Mouse (Mus musculus) adrenal gland, postnatal 4 days (tissue): ENCODE results near the gene Sell. TPM values are rescaled to one million over a fixed set of nuclear protein-coding genes. Genes with fewer than 3 reads are reported as not detected.

Source experiments
- DNase-seq, 2 experiments: peaks; one replicate each; pipeline ENCODE4 v3.0.0; 2021 to 2022; ENCODE audit warnings: low spot score in 2 of 2, mixed read lengths in 2 of 2
- total RNA-seq, 2 experiments: library from RNA; stranded (reverse); gene quantifications; 2 replicates each; pipeline ENCODE4 v1.2.3; 2021

The Sell gene
- total RNA-seq, 2 experiments from 2014 or later, result 1.1 to 1.7 TPM

DNA sequence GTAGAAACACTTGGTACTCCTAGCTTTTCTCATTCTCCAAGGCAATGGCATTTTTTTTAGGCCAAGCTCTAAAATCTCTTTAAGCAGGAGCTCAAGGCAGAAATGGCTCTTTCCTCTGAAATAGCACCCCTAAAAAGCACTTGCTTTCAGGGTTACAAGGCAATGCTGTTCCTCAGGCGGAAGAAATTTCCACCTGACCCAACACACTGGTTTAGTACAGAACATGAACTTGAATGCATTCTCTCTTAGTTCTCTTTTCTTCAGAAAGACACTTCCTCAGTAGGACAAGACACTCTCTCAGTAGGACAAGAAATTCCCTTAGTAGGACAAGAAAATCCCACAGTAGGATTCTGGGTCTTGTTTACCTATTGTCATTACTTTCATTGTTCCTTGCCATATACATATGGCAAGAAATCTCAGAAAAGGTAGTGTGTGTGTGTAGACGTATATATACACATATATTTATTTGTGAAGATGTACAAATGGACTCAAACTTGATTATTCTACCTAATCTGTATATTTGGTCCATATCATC lies 12.9 kb downstream of the Sell start:
- no peak for DNase-seq

DNA sequence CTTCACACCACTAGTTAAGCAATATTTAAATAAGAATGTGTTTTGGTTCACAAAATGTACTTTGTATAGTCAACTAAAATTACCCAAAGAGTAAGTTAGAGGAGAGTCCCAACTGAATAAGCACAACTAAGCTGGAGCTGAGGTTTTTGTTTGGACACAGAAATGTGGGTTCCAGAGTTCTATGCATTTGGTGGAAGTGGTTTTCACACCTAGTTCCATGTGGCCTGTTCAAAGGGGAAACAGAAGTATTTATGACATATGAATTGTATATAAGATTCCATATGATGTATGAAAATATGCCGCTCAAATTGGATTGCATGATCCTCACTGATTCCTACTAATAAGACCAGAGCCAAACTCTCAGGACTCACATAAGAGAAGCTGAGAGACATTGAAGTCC lies 13.6 kb downstream of the Sell start:
- no peak for DNase-seq

DNA sequence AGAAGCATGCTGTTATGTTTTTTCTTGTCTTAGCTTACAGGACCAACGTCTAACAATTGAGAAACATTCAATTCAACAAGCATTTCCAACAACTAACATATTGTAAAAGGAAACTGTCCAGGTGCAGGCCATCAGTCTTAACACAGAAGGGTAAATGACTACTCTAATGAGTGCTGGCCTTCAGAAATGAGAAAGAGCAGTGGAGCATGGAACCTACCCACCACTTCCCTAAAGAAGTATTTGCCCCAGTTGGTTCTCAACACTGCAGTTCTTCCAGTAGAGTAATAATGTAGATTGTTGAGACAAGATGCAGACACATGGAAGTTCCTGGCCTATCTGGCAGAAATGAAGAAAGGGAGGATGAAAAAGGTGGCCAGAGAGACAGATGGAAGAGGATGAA lies 14.7 kb downstream of the Sell start:
- DNase-seq, result no peak

DNA sequence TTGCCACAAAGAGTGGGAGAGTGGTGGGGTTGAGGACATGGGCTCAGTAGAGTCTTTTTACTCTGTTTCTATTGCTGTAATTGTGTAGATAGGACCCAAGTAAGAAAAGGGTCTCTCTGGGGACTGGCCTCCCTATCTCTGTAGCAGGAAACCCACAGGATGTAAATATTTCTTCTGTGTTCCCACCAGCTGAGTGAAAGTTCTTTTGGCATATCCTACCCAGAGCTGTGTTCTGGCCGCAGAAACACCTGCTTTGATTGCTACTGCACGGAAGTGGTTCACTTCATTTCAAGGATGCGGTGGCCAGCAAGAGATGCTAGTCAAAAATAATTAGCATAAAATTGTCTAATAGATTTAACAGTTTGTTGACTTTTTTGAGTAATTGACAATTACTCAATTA lies 15.2 kb downstream of the Sell start:
- DNase-seq, result no peak

DNA sequence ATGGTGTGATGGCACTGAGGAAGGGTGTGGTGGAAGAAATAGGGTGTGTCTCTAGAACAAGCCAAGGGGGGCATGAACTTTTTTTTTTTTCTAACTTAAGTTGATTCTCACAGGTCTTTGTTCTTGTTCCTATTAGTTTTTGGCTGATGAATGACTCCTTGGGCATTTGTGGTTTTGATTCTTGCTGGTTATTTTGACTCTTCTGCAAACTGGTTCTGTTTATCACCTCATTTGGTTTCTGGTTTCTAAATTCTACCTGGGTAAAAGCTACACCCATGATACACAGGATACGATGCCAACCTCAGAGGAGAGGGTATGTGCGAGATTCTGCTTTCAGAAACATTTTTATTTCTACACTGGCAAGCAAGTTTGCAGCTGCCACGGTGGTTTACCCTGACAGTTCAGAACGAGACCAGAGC lies 16.6 kb downstream of the Sell start:
- no peak for DNase-seq

DNA sequence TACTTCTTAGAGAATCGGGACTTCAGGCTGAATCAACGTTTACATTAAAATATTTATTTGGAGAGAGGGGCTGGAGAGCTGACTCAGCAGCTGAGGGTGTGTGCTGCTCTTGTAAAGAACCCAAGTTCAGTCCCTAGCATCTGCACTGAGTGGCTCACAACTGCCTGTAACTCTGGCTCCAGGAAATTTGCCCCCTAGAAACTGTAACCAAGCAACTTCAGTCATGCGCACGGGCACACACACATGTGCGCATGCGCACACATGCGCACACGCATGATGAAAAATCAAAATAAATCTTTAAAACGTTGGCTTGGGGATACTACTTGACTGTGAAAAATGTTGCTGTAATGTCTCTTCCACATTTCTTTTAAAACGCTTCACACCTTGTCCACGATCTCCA lies 17.3 kb downstream of the Sell start:
- DNase-seq, result no peak

DNA sequence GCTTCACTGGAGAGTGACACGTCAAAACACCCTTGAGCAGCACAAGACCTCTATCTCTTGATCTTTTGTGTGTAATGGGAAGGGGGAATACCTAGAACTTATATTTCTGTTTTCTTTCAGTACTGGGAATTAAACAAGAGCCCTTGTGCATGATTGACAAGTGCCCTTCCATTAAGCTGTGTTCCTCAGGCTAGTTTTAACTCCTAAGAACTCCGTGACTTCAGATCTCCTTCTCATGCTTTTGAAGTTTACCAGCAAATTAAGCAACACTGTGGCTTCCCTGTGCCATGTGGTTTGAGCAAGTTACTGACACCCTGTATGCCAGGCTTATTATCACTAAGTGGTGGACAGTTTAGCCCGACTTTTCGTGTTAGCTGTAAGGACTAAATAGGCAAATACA lies 21.3 kb downstream of the Sell start:
- DNase-seq, result no peak

DNA sequence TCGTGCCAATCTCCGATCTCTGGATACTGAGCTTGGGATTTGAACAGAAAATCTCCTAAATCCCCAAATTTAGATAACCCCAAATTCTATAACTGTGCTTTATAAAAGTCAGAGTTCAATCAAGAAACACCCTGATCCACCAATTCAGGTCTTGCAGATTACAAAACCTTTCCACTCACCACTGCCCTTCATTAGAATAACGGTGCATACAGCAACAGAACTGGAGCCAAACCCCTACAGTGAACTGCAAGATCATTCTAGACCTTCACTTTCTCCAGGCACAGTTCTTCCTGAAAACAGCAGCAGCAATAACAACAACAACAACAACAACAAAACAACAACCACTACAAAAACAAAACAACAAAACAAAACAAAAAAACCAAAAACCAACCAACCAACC lies 25.0 kb downstream of the Sell start:
- no peak for DNase-seq

DNA sequence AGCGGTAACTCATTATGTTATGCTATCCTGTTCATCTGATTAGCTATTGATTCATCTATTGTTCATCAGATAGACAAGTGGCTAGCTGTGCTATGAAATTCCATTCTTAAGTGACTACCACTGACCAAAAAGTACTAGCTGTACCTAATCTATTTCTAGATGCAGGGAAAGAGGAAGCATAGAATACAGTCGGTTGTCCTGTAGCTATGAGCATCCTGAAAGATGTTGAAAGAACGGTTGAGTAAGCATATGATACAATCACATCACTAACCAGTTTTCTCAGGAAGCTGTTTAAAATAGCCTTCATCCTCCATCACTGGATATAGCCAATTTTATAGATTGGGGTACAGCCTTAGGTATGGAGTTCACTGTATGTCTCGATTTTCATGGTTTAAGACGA lies 26.1 kb downstream of the Sell start:
- DNase-seq, result no peak

DNA sequence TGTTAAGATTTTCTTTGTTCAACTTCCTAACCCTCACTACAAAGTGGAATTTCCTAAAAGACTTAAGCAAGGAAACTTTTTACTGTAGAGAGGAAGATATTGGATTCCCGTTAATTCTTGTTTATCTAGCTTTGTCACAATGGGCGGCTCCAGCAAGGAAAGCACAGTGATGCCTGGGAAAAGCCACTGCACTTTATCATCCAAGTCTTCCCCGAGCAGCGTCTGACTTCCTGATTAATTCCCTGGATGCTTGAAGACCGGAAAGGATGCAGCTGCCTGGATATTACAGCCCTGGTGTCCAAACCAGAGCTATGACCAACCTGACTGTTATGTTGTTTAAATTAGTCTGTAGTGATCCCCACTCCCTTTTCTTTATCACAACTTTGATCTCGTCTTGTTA lies 35.0 kb downstream of the Sell start:
- DNase-seq, result no peak

DNA sequence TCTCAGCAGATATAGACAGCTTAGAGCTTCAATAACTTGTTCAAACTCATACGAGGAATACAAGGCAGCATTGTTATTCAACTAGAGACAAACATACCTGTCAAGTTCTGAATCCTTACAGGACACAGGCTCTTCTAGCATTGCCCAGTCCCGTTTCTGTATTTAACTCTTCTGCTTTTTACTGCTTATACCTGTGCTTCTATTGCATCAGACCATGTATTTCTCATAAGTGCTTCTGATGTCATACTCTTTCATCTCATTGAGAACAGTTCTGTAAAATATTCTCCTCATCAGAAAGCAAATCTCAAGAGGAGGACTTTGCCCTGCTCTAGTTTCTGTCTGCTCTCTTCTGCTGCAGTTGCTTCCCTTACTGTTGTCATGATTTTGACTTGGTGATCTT lies 36.1 kb downstream of the Sell start:
- no peak for DNase-seq

DNA sequence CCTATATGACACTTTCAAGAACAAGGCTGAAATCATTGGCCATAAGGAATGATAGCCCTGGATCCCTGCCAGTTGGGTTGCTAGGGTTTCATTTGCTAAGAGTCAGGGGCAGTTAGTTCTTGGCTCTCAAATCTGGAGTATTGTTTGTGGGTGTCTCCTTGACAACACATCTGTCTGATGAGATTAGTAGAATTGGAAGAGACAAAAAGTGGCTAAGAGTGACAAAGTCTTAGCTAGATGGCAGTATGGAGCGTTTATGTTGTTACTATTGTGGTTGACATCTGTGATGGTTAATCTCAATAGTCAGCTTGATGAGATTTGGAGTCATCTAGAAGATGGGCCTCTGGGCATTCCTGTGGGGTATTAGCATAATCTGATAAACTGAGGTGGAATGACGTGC lies 36.6 kb downstream of the Sell start:
- no peak for DNase-seq

DNA sequence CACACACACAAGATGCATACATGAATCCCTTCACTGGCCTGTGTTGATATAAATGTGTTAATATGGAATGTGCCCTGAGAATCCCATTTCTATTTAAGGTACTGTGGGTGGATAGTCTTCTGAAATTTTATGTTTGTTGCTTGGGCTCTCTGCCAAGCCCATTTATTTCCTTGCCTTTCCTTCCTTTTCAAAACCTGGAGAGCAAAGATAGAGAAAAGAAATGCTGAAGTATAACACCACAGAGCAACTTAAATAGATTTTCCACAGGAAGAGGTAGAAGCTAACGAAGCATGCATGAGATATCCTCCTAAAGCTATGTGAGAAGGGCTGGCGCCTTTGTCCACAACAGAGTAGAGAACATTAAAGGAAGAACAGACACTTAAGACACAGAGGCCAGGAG lies 48.0 kb downstream of the Sell start:
- DNase-seq, result no peak

DNA sequence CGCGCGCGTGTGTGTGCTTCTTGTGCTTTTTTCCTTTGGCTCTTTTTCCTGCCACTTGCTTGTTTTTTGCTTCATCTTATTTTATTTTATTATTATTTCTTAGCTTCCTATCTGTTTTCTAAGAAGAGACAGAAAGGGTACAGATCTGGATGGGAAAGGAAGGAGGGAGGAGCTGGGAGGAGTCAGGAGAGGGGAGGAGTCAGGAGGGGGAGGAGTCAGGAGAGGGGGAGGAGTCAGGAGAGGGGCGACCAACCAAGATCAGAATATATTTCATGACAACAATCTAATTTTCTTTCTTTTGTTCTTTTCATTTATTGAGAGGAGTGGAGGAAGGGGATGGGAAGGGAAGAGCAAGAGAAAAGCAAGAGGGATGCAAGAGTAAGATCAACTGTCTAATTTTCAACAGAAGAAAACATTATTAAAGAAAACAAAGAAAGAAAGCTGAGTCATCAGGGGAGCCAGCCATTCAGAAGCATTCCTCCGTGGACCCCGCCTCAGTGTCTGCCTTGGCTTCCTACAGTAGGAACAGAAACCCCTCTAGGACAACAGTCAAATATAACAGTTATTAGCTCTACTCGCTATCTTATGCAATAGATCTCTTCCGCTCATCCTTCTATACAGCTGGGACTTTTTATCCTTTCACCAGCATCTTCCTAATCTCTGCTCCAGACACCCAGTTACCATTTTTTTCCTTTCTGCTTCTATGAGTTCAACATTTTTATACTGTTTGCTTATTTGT lies 49.0 kb downstream of the Sell start:
- DNase-seq, result no peak

DNA sequence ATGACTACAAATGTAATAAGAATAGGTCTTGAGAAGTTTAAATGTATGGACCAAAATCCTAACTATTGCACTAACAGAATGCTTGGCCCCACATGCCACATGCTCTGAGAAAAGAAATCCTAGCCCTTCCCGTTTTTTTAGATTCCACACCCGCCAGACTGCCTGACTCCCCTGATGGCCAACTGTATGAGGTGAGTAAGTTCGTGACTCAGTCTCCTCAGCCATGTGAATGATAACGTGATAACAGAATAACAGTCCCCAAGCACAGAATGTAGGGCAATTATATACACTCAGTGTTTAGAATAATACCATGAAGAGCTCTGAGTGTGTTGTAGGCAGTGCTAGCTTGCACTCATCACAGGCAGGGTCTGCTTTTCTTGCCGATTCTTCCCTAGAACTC lies 52.5 kb downstream of the Sell start:
- DNase-seq, result no peak

DNA sequence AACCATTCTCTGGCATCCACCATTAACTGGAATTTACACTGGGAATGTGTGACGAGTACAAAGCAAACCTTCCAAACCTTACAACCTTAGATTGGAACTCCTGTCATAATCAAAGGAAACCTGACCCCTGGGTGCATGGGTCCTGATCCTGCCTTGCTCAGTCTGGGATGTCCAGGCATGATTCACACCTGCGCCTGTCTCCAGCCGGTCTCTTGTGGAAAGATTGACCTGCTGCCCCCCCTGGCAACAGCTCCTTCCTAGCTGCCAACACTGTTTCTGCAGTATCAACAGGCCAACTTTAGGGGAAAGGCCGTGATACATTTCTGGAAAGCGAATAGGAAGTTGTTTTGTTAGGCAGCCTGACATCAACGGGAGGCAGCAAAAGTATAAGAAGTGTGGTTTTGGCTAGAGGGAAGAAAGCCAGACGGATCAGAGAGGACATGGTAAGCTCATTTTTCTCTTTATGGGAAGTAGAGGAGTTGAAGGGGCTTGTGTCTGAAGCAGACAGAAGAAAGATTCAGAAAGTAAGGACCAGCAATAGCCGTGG lies 53.2 kb downstream of the Sell start, which contains the start of gene Selp:
Gene Selp (plus strand): TSS at position 318 of the 547 bp plus-strand sequence.
- DNase-seq, result no peak

DNA sequence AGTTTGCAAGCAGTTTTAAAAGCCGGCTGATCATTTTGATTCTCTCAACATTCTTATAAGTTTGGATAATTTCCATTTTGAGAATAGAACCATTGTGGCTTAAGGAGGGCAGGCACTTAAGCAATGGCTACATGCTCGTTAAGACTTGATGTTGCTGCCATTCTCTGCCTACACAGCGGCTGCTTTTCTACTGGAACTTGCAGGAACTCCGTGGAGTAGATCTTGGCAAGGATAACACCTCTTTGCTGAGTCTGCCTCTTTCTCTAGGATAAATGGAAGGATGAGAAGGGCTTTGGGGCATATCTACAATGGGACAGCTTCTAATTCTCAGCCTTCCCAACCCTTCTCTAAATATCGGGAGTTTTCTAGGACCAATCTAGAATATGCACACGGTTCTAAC lies 53.9 kb downstream of the Sell start:
- no peak for DNase-seq

DNA sequence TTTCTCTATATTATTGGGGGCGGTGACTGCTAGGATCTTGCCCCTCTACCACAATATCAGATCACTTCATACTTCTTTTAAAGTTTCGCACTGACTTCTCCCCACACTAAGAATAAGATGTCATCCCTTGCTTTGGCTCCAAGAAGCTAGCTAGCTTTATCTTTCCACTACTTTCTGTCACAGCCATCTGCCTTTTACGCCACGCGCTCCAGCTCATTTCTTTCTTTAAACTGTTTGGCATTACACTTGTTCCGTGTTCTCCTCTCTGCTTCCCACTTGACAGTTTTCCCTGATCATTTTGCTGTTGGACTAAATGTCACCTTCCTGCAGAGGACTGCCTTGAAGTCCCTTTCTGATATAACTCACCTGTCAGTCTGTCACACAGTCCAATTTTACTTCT lies 56.1 kb downstream of the Sell start:
- no peak for DNase-seq

DNA sequence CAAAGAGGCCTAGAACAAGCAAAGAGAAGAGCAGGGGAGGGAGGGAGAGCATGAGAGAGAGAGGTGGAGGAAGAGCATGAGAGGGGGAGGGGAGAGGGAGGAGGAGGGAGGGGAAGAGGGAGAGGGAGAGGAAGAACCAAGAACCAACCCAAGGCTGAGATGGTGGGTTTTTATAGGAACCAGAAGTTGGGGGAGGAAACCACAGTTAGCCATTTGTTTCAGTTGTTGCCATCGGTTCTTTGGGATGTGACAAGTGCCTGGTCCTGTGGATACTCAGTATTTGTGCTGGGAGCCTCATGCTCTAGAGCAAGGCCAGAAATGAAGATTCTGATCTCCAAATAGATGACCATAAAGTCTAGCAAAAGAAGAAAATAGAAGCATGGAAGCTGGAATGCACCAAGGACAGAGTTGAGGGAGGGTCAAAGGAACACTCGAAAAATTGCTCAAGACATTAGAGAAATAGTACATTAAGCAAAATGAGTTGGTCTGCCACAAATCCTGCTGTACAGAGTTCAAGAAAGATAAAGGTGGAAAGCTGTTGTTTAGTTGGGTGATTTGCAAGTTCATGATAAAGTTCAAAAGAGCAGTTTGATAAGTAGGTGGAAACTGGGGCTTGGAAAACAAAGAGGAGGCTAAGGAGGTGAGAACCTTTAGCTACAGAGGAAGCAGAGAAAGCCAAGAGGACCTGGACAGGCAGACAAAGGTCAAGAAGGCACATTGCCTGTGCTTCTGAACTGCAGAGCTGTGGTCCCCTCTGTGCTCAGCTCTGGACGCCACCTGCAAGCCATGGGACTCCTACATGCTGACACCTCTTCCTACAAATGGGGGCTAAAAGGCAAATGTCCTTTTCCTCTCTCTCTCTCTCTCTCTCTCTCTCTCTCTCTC lies 58.4 kb downstream of the Sell start:
- no peak for DNase-seq

DNA sequence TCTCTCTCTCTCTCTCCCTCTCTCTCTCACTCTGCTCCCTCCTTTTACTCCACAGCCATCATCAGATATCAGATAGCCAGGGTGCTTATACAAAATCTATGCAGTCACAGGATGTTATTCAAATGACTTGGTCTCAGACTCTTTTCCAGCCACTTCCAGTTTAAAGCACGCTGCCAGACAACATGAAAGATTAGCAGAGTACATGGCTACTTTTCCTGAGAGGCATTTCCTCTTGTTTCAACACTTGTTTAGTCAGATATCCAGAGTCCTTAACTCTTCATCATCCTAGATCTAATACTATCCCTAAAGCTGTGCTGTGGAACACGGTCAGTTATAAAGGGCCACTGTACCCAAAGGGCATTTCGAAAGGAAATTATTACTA lies 59.0 kb downstream of the Sell start:
- no peak for DNase-seq

DNA sequence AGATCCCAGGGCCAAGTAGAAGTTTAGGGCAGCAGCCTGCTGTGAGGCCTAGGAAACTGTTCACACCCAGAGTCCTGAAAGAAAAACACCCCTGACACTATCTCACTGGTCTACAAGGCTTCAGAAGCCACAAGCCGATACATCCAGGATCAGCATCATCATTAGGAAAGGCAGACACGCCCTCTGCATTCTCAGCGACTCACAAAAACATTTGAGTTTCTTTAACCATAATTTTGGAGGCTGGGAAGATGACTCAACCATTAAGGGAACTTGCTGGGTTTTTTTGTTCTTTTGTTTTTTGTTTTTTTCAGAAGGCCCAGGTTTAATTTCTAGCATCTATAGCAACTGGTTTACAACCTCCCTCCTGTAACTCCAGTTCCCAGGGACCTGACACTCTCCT lies 62.1 kb downstream of the Sell start:
- no peak for DNase-seq

DNA sequence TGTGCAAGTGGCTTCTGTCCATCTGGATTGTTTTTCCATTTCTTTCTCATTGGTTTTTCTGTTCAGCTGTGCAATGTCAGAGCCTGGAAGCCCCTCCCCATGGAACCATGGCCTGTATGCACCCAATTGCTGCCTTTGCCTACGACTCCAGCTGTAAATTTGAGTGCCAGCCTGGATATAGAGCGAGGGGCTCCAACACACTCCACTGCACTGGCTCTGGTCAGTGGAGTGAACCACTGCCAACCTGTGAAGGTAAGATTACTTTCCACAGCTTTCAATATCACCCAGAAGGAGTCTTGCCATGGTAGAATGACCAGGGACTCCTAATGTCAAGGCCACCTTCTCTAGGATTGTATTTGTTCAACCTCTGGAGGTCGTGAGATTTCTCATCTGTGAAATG lies 68.2 kb downstream of the Sell start:
- no peak for DNase-seq
